Mouse (Mus musculus): ENCODE data around the gene Fam53b.

DNA sequence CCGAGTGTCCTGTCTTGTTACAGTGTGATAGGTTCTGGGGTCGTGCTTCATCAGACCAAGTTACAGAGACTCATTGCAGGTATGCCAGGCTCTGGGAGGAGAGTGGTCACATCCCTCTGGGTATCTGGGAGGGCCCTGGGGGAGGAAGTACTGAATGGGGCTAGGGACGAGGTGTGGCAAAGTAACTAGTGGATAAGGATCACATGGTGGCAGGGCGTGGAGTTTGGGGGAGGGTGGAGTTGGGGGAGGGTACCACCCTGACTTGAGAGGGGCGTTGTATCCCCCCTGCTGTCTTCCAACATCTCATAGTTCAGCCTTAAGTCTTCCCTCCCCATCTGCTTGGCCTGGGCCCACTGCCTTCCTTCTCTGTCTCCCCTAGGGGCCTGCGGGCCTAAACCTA is 134.1 kb downstream of the Fam53b start:
- TF ChIP-seq POLR2A (IDR thresholded peaks at IDR 0.05; ENCODE audit: insufficient read depth, low read length) (no peak), EP300 (IDR thresholded peaks at IDR 0.05; ENCODE audit: insufficient read depth, low read depth, low read length) (no peak)

Data from ES-Bruce4 (cell line).